Mouse (Mus musculus) forebrain, embryonic 16.5 days (tissue): Measurements from ENCODE around the gene Rab39. TPM values are rescaled to one million over a fixed set of nuclear protein-coding genes. Genes with fewer than 3 reads are reported as not detected.

Source experiments
- ATAC-seq: fragments of 200-750 bp; cut with Nextera tagmentation; 2 replicates; pipeline ENCODE4 v1.8.0; 2017; ENCODE audit warnings: mild to moderate bottlenecking, moderate library complexity
- H3K27ac ChIP-seq: fragments of 300-500 bp; sonication (generic); 2 replicates; pipeline ENCODE4 v1.5.1; 2014; ENCODE audit warnings: low read length, control low read depth
- H3K27me3 ChIP-seq: fragments of 300-500 bp; sonication (generic); replicated peaks from 2 replicates; pipeline ENCODE4 v1.6.1; 2014; ENCODE audit warnings: low read length; ENCODE audit not compliant: control insufficient read depth, insufficient read depth
- H3K36me3 ChIP-seq: fragments of 300-500 bp; sonication (generic); 2 replicates; pipeline ENCODE4 v1.6.1; 2014; ENCODE audit not compliant: control insufficient read depth, insufficient read depth
- H3K4me1 ChIP-seq: fragments of 300-500 bp; sonication (generic); replicated peaks from 2 replicates; pipeline ENCODE4 v1.6.1; 2014; ENCODE audit warnings: low read length; ENCODE audit not compliant: control insufficient read depth, insufficient read depth
- H3K4me2 ChIP-seq: fragments of 300-500 bp; sonication (generic); 2 replicates; pipeline ENCODE4 v1.6.1; 2014; ENCODE audit warnings: mild to moderate bottlenecking, low read length, control low read depth
- H3K4me3 ChIP-seq: fragments of 300-500 bp; sonication (generic); replicated peaks from 2 replicates; pipeline ENCODE4 v1.5.1; 2014; ENCODE audit warnings: mild to moderate bottlenecking, low read length, control low read depth
- H3K9ac ChIP-seq: fragments of 300-500 bp; sonication (generic); replicated peaks from 2 replicates; pipeline ENCODE4 v1.6.1; 2014; ENCODE audit warnings: low read depth, low read length, control low read depth
- H3K9me3 ChIP-seq: fragments of 300-500 bp; sonication (generic); 2 replicates; pipeline ENCODE4 v1.6.1; 2016; ENCODE audit warnings: low read length; ENCODE audit not compliant: control insufficient read depth
- WGBS: fragments of 180-500 bp; shearing (Covaris S2); extraction: QIAGEN DNeasy Blood & Tissue Kit; methylation state at CpG from one replicate; pipeline ENCODE4 v1.1.7; 2014; 5-methylcytosine and 5-hydroxymethylcytosine counted together
- polyA plus RNA-seq: library from polyadenylated mRNA; unstranded; fragments of >200 nt; fragmentation: Nextera tagmentation; extraction: Ambion mirVana; gene quantifications from 2 replicates; pipeline ENCODE4 v1.2.1, GENCODE M21; 2015

Gene Rab39
- polyA plus RNA-seq, 1 experiment from 2014 or later = 3.2 TPM

- H3K4me2 ChIP-seq = peak overlapping the region; percentile 16; the same call in 1 of the 2 replicates
- no peak overlapping the region for H3K9ac ChIP-seq
- H3K36me3 ChIP-seq = no peaks in the 10 kb centered on the region
- H3K9me3 ChIP-seq = no peaks in the 10 kb centered on the region
- 52% methylated on average over 2 of the region's 2 CpGs for WGBS
- H3K4me1 ChIP-seq = peaks cover 18% of the 10 kb centered on the region
- ATAC-seq = no peak
- H3K27ac ChIP-seq = no peak overlapping the region
- no peak overlapping the region for H3K4me3 ChIP-seq
- no peaks in the 10 kb centered on the region for H3K27me3 ChIP-seq
Observed at GRCm38 (mm10) chr9:53664819-53665218, 41.2 kb downstream of the Rab39 start.

- Histone ChIP-seq H3K4me2 (no peak overlapping the region), H3K4me1 (no peaks in the 10 kb centered on the region), H3K4me3 (no peak overlapping the region), H3K9me3 (no peaks in the 10 kb centered on the region), H3K27me3 (no peaks in the 10 kb centered on the region), H3K27ac (no peak overlapping the region), H3K9ac (no peak overlapping the region), H3K36me3 (peaks cover 39% of the 10 kb centered on the region)
- no peak for ATAC-seq
- WGBS = 90% methylated on average over 6 of the region's 6 CpGs
Observed at GRCm38 (mm10) chr9:53634796-53635195, 71.2 kb downstream of the Rab39 start.

Other genes starting within 250 kb of the Rab39 start
- gene Atm, start 169.5 kb downstream of the Rab39 start, polyA plus RNA-seq = 12.9 and 14.0 TPM in 2 replicates
- 12.1 and 14.1 TPM in 2 replicates for gene Npat, start 169.2 kb downstream of the Rab39 start, polyA plus RNA-seq
- gene Acat1, start 95.8 kb downstream of the Rab39 start, polyA plus RNA-seq = 187 and 191 TPM in 2 replicates
- gene Cul5, start 36.2 kb downstream of the Rab39 start, polyA plus RNA-seq = 41.4 and 44.1 TPM in 2 replicates
- gene Slc35f2, start 65.3 kb upstream of the Rab39 start, polyA plus RNA-seq = 12.8 and 14.0 TPM in 2 replicates
- gene Sln, start 143.9 kb upstream of the Rab39 start, polyA plus RNA-seq = 1.1 and 1.7 TPM in 2 replicates